Mouse (Mus musculus) cerebellum, adult 2 months (tissue): ENCODE measurements at regions not wholly inside any gene's neighbourhood (a gene's known extent, or its start where the extent isn't known, plus 50 kb on each side); places are given as distances from the start of the nearest gene placed in this dataset.
A peak's percentile ranks its signal among the peaks of the same experiment; 100 is the strongest.

Experiments
- DNase-seq, 2 experiments: peaks; one replicate each; pipeline ENCODE4 v3.0.0; 2021
- H3K27ac ChIP-seq: fragments of 200-500 bp; 2 replicates; pipeline ENCODE4 v1.5.1; 2012; ENCODE audit warnings: low read length, control low read depth, inconsistent platforms; ENCODE audit not compliant: insufficient read depth
- H3K27me3 ChIP-seq: fragments of 200-500 bp; 2 replicates; pipeline ENCODE4 v1.6.1; 2012; ENCODE audit warnings: inconsistent platforms, mild to moderate bottlenecking, low read length, moderate library complexity; ENCODE audit not compliant: control insufficient read depth, insufficient read depth
- H3K4me1 ChIP-seq: fragments of 200-500 bp; 2 replicates; pipeline ENCODE4 v1.6.1; 2011; ENCODE audit warnings: low read length; ENCODE audit not compliant: control insufficient read depth, insufficient read depth
- H3K4me3 ChIP-seq: fragments of 200-500 bp; replicated peaks from 2 replicates; pipeline ENCODE3; 2011; ENCODE audit warnings: mild to moderate bottlenecking, low read depth, low read length, control low read depth; ENCODE audit not compliant: insufficient read depth
- CTCF ChIP-seq: fragments of 200-500 bp; IDR thresholded peaks from 2 replicates; pipeline ENCODE4 v1.5.1; 2011; ENCODE audit warnings: low read depth, mild to moderate bottlenecking, control low read depth, low read length, moderate library complexity, borderline replicate concordance; ENCODE audit not compliant: insufficient read depth
- POLR2A ChIP-seq: fragments of 200-500 bp; IDR thresholded peaks from 2 replicates; pipeline ENCODE4 v1.6.1; 2011; ENCODE audit warnings: low read length, control low read depth, borderline replicate concordance; ENCODE audit not compliant: insufficient read depth
- WGBS: fragments of 180-500 bp; shearing (Covaris S2); methylation state at CpG from one replicate; pipeline ENCODE4 v1.1.7; 2018; 5-methylcytosine and 5-hydroxymethylcytosine counted together

DNA sequence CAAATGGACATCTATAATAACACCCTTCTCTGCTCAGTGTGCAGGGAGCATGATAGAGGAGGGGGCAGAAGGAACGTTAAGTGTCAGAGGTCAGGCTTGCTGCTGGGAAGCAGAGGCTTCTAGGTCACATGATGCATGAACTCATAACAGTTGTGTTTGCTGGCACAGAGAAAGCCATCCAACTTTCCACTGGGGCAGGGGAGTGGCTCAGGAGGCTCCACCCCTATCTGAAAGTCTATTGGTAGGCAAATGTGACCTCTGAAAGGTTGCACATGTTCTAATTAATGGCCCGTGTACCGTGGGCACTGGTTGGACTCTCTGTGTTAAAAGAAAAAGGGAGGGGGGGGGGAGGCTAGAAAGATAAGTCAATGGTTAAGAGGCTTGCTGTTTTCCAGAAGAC is 224.6 kb downstream of the Slc16a7 start:
- no peak for DNase-seq
- 48% methylated on average over 3 of the region's 3 CpGs for WGBS
- H3K4me3 ChIP-seq = no peak overlapping the region
- no peaks in the 10 kb centered on the region for H3K4me1 ChIP-seq
- no peak overlapping the region for H3K27ac ChIP-seq
- H3K27me3 ChIP-seq = no peaks in the 10 kb centered on the region
- TF ChIP-seq CTCF = no peak
- TF ChIP-seq POLR2A = no peak

DNA sequence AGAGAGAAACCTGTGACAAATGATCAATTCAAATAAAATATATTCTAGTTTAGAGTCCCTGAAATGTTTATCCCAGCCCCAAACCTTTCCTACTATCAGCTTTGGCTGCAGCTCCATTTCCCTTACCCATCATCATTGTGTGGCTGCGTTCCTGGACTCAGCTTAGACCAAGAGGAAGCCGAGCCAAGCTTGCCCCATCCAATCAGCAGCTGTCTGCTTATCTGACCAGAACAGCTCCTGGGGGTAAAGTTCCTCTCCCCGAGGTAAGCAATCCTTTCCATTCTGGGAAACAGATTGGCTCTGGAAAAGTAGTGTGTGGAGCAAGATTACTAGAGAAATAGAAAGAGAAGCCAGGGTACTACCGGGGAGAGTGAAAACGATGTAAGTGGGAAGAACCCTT is 228.2 kb downstream of the Slc16a7 start:
- Histone ChIP-seq H3K4me1 (no peaks in the 10 kb centered on the region), H3K27ac (no peak overlapping the region), H3K27me3 (no peaks in the 10 kb centered on the region), H3K4me3 (no peak overlapping the region)
- 35% methylated on average over 5 of the region's 5 CpGs for WGBS
- no peak for TF ChIP-seq CTCF
- TF ChIP-seq POLR2A = no peak
- no peak for DNase-seq

DNA sequence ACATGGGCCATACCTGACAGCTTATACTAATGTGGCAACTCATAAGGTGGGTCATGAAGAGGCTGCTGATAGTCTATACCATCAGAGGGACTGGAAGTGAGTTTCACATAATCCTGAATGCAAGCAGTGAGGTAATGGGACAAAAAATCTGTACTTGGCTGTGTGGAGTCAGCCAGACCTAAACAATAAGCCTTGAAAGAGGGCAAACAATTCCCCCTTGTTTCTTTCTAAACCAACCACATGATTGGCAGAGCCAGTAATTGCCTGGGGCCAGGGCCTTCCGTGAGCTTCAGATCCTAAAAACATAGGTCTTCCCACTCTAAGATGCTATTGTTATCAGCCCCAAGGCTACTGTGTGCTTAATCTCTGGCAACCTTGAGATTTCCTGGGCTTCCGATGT is 240.5 kb downstream of the Slc16a7 start:
- 44% methylated on average over 2 of the region's 2 CpGs for WGBS
- DNase-seq = no peak
- Histone ChIP-seq H3K27me3 (no peaks in the 10 kb centered on the region), H3K4me1 (no peaks in the 10 kb centered on the region), H3K27ac (no peak overlapping the region), H3K4me3 (no peak overlapping the region)
- no peak for TF ChIP-seq POLR2A
- TF ChIP-seq CTCF = no peak

DNA sequence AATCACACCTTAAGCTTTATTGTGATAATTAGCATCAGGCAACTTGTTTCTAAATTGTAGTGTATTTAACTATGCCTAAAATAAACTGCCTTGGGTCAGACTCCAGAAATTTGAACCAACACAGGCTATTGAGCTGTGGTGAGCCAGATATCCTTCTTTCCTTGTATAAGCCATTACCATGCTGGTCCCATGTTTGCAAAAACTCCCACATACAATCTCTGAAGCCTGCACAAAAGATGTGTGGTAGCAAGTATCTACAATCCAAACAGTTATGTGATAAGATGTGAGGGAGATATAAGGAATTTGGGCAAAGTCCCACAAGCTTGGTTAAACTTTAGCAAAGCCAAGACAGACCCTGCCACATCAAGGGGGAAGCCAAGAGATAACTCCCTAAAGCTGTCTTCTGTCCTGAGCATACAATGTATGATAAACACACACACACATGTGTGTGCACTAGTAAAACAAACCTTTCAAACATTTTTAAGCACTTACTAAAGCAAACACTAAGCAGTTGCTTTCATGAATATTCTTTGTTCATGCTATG is 242.0 kb downstream of the Slc16a7 start:
- H3K27ac ChIP-seq = no peak overlapping the region
- H3K4me3 ChIP-seq = no peak overlapping the region
- no peaks in the 10 kb centered on the region for H3K27me3 ChIP-seq
- no peak for DNase-seq
- no peaks in the 10 kb centered on the region for H3K4me1 ChIP-seq
- no peak for TF ChIP-seq CTCF
- no peak for TF ChIP-seq POLR2A

DNA sequence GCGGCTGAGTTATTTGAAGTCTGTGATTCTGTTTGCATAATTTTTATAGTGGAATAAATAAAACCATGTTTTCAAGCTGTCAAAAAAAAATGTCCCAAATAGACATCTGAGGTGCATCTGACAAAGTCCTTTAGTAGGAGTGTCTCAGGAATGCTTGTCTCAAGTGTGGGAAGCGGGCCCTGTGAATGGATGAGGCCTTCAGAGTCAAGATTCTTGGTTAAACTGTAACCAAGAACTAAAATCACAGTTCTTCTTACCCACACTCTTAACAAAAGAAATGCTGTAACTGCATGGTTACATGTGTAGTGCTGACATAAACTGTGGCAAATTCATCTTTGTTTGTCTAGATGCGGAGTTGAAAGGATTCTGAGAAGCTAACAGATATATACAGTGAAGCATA is 242.9 kb downstream of the Slc16a7 start:
- TF ChIP-seq POLR2A (no peak), CTCF (no peak)
- Histone ChIP-seq H3K27ac (no peak overlapping the region), H3K4me1 (no peaks in the 10 kb centered on the region), H3K4me3 (no peak overlapping the region), H3K27me3 (no peaks in the 10 kb centered on the region)
- 89% methylated on average over 3 of the region's 3 CpGs for WGBS
- DNase-seq = no peak

DNA sequence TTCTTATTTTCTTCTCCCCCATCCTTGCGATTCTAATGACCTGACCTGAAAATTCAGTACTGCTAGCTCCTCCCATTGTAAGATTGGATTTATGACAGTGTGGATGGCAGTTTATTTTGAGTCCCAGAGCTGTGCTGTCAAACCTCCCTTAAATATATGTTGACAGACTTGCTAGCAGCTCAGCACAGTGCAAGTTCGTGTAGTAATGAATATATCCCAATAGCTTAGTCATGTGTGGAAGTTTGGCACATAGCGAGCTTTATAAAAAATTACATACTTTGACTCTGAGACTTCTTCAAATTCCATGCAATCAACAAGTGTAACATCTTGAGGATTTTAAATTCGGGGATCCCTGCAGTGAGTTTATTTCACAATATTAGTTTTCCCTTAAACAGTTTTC is 243.5 kb downstream of the Slc16a7 start:
- H3K27me3 ChIP-seq = no peaks in the 10 kb centered on the region
- H3K27ac ChIP-seq = no peak overlapping the region
- no peaks in the 10 kb centered on the region for H3K4me1 ChIP-seq
- 78% methylated on average over 4 of the region's 4 CpGs for WGBS
- TF ChIP-seq POLR2A (no peak), CTCF (no peak)
- DNase-seq = no peak
- no peak overlapping the region for H3K4me3 ChIP-seq

DNA sequence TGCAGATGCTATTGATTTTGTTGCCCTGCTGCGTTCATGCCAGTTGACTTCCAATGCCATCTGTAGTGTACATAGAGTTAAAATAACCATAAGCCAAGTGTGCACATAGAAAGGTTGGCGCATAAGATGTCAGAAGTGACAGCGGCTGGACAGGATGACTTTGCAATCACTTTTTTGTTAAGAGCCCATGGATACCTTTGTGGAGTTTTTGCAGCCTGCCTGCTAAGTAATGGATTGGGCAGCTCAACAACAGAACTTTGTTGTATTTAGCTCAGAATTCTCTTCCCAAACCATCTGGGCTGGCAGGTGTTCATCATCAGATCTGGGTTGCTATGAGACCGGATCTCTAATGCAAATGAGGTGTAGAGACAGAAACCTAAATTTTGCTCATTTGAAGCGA is 267.5 kb downstream of the Slc16a7 start:
- H3K4me1 ChIP-seq = no peaks in the 10 kb centered on the region
- TF ChIP-seq POLR2A = no peak
- no peak for TF ChIP-seq CTCF
- H3K27me3 ChIP-seq = no peaks in the 10 kb centered on the region
- 58% methylated on average over 5 of the region's 5 CpGs for WGBS
- no peak overlapping the region for H3K27ac ChIP-seq
- DNase-seq = no peak
- no peak overlapping the region for H3K4me3 ChIP-seq

DNA sequence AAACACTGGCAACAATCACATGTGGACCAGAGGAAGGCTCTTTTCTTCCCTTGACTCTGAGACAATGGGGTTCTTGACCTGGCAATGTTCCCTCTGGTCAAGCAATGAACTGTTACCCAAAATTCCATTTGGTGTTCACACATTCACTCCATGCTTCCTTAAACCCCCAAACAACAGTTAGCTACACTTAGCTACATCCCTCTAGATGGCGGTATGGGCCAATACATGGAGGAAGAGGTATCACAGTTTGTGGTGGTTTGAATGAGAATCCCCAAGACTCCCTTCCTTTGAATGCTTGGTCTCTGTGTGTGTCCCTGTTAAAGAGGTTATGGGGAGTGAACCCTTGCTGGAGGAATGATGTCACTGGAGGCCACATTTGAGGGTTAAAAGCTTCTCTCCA is 274.9 kb downstream of the Slc16a7 start:
- TF ChIP-seq POLR2A = no peak
- TF ChIP-seq CTCF = peak; percentile 18; the same call in 1 of the 2 replicates
- H3K4me1 ChIP-seq = no peaks in the 10 kb centered on the region
- no peak overlapping the region for H3K4me3 ChIP-seq
- no peaks in the 10 kb centered on the region for H3K27me3 ChIP-seq
- WGBS = 21% methylated on average over 1 of the region's 1 CpGs
- DNase-seq = peak in 1 of 2 experiments; percentile 1
- no peak overlapping the region for H3K27ac ChIP-seq
